Mouse (Mus musculus) intestine, embryonic 14.5 days (tissue): Measurements from ENCODE around the gene Xrcc1. TPM values are rescaled to one million over a fixed set of nuclear protein-coding genes. Genes with fewer than 3 reads are reported as not detected.

Source experiments
- ATAC-seq: fragments of 200-750 bp; cut with Nextera tagmentation; replicated peaks from 2 replicates; pipeline ENCODE4 v1.8.0; 2017; ENCODE audit warnings: low read depth, moderate number of reproducible peaks, moderate TSS enrichment, moderate library complexity; ENCODE audit not compliant: low FRiP score, low TSS enrichment
- DNase-seq: peaks from one replicate; pipeline ENCODE4 v3.0.0-alpha.2; 2018; ENCODE audit warnings: low spot score
- H3K27ac ChIP-seq: fragments of 300-500 bp; sonication (generic); 2 replicates; pipeline ENCODE4 v1.5.1; 2014; ENCODE audit warnings: low read depth, mild to moderate bottlenecking, control low read depth
- H3K27me3 ChIP-seq: fragments of 300-500 bp; sonication (generic); replicated peaks from 2 replicates; pipeline ENCODE4 v1.6.1; 2014; ENCODE audit warnings: low read length, control low read depth; ENCODE audit not compliant: control insufficient read depth, insufficient read depth
- H3K36me3 ChIP-seq: fragments of 300-500 bp; sonication (generic); 2 replicates; pipeline ENCODE4 v1.6.1; 2014; ENCODE audit warnings: low read length, control low read depth; ENCODE audit not compliant: control insufficient read depth, insufficient read depth
- H3K4me1 ChIP-seq: fragments of 300-500 bp; sonication (generic); replicated peaks from 2 replicates; pipeline ENCODE4 v1.6.1; 2014; ENCODE audit warnings: low read length, control low read depth, mixed read lengths; ENCODE audit not compliant: control insufficient read depth, insufficient read depth
- H3K4me2 ChIP-seq: fragments of 300-500 bp; sonication (generic); 2 replicates; pipeline ENCODE4 v1.6.1; 2014; ENCODE audit warnings: low read length
- H3K4me3 ChIP-seq: fragments of 300-500 bp; sonication (generic); 2 replicates; pipeline ENCODE4 v1.5.1; 2014; ENCODE audit warnings: low read depth, low read length, control low read depth, mixed read lengths
- H3K9ac ChIP-seq: fragments of 300-500 bp; sonication (generic); 2 replicates; pipeline ENCODE4 v1.6.1; 2014; ENCODE audit warnings: mild to moderate bottlenecking, low read length
- H3K9me3 ChIP-seq: fragments of 300-500 bp; sonication (generic); 2 replicates; pipeline ENCODE4 v1.6.1; 2016; ENCODE audit warnings: low read length, control low read depth; ENCODE audit not compliant: control insufficient read depth
- WGBS: fragments of 180-500 bp; shearing (Covaris S2); extraction: QIAGEN DNeasy Blood & Tissue Kit; methylation state at CpG from one replicate; pipeline ENCODE4 v1.1.7; 2014; 5-methylcytosine and 5-hydroxymethylcytosine counted together
- polyA plus RNA-seq: library from polyadenylated mRNA; unstranded; fragments of >200 nt; fragmentation: Nextera tagmentation; extraction: Ambion mirVana; gene quantifications from 2 replicates; pipeline ENCODE4 v1.2.1, GENCODE M21; 2014

Xrcc1 gene
- polyA plus RNA-seq, 1 experiment from 2014 or later: 91.5 TPM

DNA sequence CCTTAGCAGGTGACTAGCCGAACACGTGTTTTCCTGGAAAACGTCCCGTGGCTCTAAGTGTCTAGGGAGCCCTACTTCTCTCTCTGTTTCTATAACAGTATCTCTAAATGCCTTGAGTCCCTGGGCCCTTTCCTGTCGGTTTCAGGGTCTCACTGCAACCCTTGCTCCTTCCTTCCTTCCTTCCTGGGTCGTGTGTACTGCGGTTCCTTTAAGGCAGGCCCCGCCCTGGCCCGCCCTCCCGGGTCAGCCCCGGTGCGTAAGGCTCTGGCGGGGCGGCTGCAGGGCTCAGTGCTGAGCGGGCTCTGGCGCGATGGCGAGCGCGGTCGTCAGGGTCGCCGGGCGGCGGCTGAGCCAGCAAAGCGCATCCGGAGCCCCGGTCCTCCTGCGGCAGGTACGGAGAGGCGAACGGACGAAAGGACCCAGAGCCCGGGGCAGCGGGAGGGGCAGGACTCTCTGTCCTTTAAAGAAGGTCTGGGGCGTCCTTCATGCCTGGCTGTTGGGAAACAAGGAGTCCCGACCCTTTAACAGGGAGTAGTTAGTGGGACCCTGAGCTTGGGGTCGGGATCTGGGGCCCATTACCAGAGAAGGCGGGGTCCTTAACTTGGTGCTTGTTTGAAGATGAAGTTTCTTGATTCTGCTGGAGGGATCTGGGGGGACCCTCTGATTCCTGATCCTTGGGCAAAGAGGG lies 47.7 kb downstream of the Xrcc1 start:
- peak; percentile 78 for DNase-seq
- peak; percentile 93 for ATAC-seq
- Histone ChIP-seq H3K4me1 (peaks cover 4% of the 10 kb centered on the region; the same call in 1 of the 2 replicates), H3K4me3 (peak overlapping the region; percentile 66), H3K27ac (no peak overlapping the region), H3K27me3 (no peaks in the 10 kb centered on the region), H3K9ac (peak overlapping the region; percentile 56), H3K9me3 (no peaks in the 10 kb centered on the region), H3K36me3 (no peaks in the 10 kb centered on the region), H3K4me2 (peak overlapping the region; percentile 66)
- WGBS: 3% methylated on average over 39 of the region's 39 CpGs

DNA sequence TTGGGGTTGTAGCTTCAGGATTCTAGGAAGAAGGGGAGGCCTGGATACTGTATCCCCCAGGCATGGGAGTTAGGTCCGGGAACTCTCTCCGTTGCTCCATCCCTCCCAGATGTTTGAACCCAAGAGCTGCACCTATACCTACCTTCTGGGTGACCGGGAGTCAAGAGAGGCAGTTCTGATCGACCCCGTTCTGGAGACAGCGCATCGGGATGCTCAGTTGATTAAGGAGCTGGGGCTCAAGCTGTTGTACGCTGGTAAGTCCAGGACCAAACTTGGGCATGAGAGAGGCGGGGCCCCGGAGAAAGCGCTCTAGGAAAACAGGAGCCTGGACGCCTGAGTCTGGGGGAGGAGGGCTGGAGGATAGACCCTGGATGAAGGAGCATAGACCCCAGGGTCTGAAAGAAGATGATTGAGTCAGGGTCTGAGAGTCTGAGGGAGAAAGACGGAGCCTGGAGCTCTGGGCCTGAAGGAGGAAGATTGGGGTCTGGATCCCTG lies 48.3 kb downstream of the Xrcc1 start:
- H3K4me1 ChIP-seq: peaks cover 4% of the 10 kb centered on the region; the same call in 1 of the 2 replicates
- ATAC-seq: peak; percentile 4; the same call in 1 of the 2 replicates
- no peaks in the 10 kb centered on the region for H3K9me3 ChIP-seq
- H3K27me3 ChIP-seq: no peaks in the 10 kb centered on the region
- WGBS: 3% methylated on average over 13 of the region's 13 CpGs
- peak overlapping the region; percentile 56; the same call in 1 of the 2 replicates for H3K9ac ChIP-seq
- no peak overlapping the region for H3K27ac ChIP-seq
- no peaks in the 10 kb centered on the region for H3K36me3 ChIP-seq
- peak; percentile 66 for DNase-seq
- peak overlapping the region; percentile 66 for H3K4me2 ChIP-seq
- peak overlapping the region; percentile 66 for H3K4me3 ChIP-seq

DNA sequence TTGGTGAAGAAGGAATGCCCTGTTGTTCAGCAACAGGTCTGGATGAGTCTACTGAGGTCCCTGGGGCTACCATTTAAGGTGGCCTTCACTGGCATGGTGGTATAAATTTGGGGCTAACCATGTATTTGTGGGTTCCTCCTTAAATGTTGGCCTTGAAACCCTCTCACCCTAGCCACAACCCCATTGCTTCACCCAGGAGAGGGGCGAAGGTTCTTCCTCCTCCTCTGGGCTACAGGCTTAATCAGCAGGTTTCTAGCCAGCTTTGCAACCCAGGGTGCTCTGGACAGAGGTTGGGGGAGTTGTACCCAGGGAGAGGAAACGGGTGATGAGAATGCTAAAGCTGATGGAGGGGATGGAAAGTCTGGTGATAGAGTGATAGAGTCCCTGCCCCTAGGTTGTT lies 49.4 kb downstream of the Xrcc1 start:
- no peak for DNase-seq
- H3K36me3 ChIP-seq: no peaks in the 10 kb centered on the region
- H3K27me3 ChIP-seq: no peaks in the 10 kb centered on the region
- no peaks in the 10 kb centered on the region for H3K9me3 ChIP-seq
- 72% methylated on average over 2 of the region's 2 CpGs for WGBS
- no peak overlapping the region for H3K27ac ChIP-seq
- no peak overlapping the region for H3K9ac ChIP-seq
- H3K4me2 ChIP-seq: 0 out of 2 replicates have a peak overlapping the region, but pooled peaks have one; percentile 66
- H3K4me3 ChIP-seq: no peak overlapping the region
- no peak for ATAC-seq
- H3K4me1 ChIP-seq: peaks cover 4% of the 10 kb centered on the region; the same call in 1 of the 2 replicates

DNA sequence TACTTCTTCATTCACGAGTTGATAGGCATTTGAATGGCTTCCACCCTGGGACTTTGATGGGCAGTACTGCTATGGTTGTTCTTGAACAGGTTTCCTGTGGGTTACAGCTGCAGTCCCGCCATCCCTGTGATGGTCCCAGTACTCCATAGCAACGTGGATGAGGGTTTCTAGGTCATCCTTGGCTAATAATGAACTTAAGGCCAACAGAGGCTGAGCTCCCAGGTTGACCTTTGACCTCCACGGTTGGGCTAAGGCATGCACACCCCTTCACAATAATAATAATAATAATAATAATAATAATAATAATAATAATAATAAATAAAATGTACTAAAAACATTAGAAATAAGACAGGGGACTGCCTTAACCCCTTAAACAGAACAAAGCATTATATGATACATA lies 52.0 kb downstream of the Xrcc1 start:
- H3K27me3 ChIP-seq: no peaks in the 10 kb centered on the region
- no peaks in the 10 kb centered on the region for H3K9me3 ChIP-seq
- H3K36me3 ChIP-seq: no peaks in the 10 kb centered on the region
- no peak overlapping the region for H3K9ac ChIP-seq
- 61% methylated on average over 4 of the region's 4 CpGs for WGBS
- DNase-seq (no peak), ATAC-seq (no peak)
- peaks cover 4% of the 10 kb centered on the region; the same call in 1 of the 2 replicates for H3K4me1 ChIP-seq
- H3K4me2 ChIP-seq: no peak overlapping the region
- no peak overlapping the region for H3K4me3 ChIP-seq
- H3K27ac ChIP-seq: no peak overlapping the region

DNA sequence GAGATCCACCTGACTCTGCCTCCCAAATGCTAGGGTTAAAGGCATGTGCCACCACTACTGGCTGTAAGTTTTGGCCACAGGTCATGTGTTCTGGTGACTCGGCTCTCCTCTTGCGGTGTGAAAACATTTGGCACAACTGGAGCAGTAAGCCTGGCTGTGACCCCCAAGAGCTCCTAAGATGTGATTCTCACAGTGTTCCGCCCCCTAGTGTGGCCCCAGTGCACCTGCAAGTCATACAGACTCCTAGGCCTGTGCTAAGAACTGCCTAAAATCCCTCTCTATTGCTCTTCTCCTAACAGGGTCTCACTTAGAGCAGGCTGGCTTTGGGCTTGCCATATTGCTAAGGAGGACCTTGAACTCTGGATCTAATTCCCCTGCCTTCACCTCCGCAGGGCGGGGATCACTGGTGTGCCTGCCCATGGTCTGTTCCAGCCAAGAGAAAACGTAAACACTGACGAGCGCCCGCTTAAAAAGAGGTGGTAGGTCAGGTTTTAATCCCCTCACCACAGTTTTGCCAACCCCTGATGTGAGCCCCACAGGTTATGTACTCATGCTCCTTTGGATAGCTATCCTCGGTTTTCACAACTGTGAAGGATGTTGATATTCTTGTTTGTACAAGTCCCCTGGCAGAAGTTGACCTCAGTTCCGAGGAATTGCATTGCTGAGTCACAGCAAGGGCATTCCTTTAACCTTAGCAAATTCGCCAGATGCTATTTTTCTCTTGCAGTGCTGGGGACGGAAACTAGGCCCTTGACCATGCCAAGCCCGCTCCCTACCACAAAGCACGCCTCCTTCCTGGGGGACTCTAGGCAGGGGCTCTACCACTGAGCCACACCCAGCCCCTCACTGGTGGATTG lies 53.4 kb downstream of the Xrcc1 start:
- H3K4me3 ChIP-seq: no peak overlapping the region
- no peak overlapping the region for H3K4me2 ChIP-seq
- no peak for DNase-seq
- H3K36me3 ChIP-seq: 0 out of 2 replicates have a peak, but pooled peaks cover 3% of the 10 kb centered on the region
- H3K9me3 ChIP-seq: no peaks in the 10 kb centered on the region
- H3K9ac ChIP-seq: no peak overlapping the region
- ATAC-seq: no peak
- no peak overlapping the region for H3K27ac ChIP-seq
- no peaks in the 10 kb centered on the region for H3K27me3 ChIP-seq
- peaks cover 1% of the 10 kb centered on the region; the same call in 1 of the 2 replicates for H3K4me1 ChIP-seq
- WGBS: 76% methylated on average over 15 of the region's 15 CpGs

DNA sequence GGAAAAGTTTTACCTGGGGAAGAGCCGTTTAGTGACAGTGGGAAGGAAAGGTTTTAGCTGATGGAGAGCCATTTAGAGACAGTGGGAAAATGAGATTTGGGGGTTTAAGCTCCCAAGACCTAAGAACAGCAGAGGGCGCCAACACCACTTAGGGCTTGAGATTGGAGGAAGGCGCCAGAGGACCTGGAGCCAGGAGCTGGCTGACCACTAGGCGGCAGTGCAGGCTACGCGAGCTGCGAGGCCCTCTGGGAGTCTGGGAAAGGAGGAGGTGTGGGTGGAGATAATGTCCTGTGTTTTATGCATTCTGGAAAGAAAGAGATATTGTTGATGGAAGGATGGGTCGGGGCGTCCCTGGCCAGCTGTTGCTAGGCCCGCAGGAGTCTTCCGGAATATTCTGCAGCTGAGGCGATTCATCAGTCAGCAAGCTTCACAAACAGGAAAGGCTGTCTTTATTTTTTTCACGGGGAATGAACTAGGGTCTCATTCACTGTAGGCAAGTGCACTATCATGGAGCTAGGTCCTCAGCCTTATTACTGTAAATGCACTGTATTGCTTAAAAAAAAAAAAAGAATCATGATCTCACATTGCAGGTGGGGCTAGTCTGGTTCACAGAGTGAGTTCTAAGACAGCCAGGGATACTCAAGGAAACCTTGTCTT lies 55.0 kb downstream of the Xrcc1 start:
- WGBS: 5% methylated on average over 13 of the region's 13 CpGs

DNA sequence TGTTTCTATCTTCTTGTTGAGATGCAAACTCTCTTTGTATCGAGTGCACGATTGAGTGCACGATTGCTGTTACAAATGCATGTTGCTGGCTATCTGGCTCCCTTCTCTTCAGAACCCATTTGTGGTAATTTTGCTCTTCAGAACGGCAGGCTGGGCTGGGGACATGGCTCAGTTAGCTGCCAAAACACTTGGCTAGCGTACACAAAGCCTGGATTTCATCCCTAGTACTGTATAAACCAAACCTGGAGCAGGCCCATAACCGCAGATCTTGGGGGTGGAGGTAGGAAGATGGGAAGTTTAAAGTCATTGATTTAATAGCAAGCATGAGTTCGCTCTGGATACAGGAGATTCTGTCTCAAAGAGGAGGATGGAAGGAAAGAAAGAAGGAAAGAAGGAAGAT lies 59.5 kb downstream of the Xrcc1 start:
- H3K27ac ChIP-seq: no peak overlapping the region

More for the DNA sequence above, 55.0 kb downstream of the Xrcc1 start:
- 0 out of 2 replicates have a peak, but pooled peaks cover 3% of the 10 kb centered on the region for H3K36me3 ChIP-seq
- no peaks in the 10 kb centered on the region for H3K4me1 ChIP-seq
- H3K9me3 ChIP-seq: no peaks in the 10 kb centered on the region
- H3K27ac ChIP-seq: no peak overlapping the region
- H3K27me3 ChIP-seq: no peaks in the 10 kb centered on the region
- DNase-seq (peak; percentile 98), ATAC-seq (peak; percentile 85)
- H3K9ac ChIP-seq: no peak overlapping the region
- H3K4me2 ChIP-seq: peak overlapping the region; percentile 32
- H3K4me3 ChIP-seq: no peak overlapping the region

DNA sequence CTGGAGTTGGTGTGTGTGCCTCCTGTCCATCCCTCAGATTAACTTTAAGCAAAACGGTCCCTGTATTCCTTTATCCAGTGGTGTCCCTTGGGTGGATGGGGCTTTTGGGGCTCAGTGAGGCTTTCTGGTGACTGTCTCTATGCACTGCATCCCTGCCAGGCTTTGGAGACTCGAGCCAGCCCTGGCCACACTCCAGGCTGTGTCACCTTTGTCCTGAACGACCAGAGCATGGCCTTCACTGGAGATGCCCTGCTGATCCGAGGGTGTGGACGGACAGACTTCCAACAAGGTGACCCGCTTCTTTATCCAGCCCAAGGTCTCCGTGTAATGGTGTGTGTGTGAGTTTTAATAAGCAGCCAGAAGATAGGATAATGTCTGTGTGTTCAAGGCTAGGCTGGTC lies 60.0 kb downstream of the Xrcc1 start:
- ATAC-seq (no peak), DNase-seq (no peak)
- H3K36me3 ChIP-seq: 0 out of 2 replicates have a peak, but pooled peaks cover 8% of the 10 kb centered on the region
- no peak overlapping the region for H3K9ac ChIP-seq
- WGBS: 80% methylated on average over 7 of the region's 7 CpGs
- no peak overlapping the region for H3K4me3 ChIP-seq
- H3K27ac ChIP-seq: no peak overlapping the region
- no peak overlapping the region for H3K4me2 ChIP-seq
- H3K27me3 ChIP-seq: peaks cover 12% of the 10 kb centered on the region
- no peaks in the 10 kb centered on the region for H3K9me3 ChIP-seq
- H3K4me1 ChIP-seq: 0 out of 2 replicates have a peak, but pooled peaks cover 2% of the 10 kb centered on the region

More for the DNA sequence above, 59.5 kb downstream of the Xrcc1 start:
- Histone ChIP-seq H3K27me3 (peaks cover 11% of the 10 kb centered on the region), H3K4me1 (0 out of 2 replicates have a peak, but pooled peaks cover 2% of the 10 kb centered on the region), H3K36me3 (0 out of 2 replicates have a peak, but pooled peaks cover 8% of the 10 kb centered on the region), H3K9me3 (no peaks in the 10 kb centered on the region), H3K4me3 (no peak overlapping the region), H3K9ac (no peak overlapping the region), H3K4me2 (no peak overlapping the region)
- ATAC-seq (no peak), DNase-seq (no peak)
- WGBS: 79% methylated on average over 7 of the region's 7 CpGs
